Mouse (Mus musculus) midbrain, embryonic 16.5 days (tissue): ENCODE measurements around the gene Slc39a3. TPM values are rescaled to one million over a fixed set of nuclear protein-coding genes. Genes with fewer than 3 reads are reported as not detected.

Source experiments
- ATAC-seq: fragments of 200-750 bp; cut with Nextera tagmentation; 2 replicates; pipeline ENCODE4 v1.8.0; 2017; ENCODE audit warnings: moderate TSS enrichment
- H3K27ac ChIP-seq: fragments of 300-500 bp; sonication (generic); 2 replicates; pipeline ENCODE4 v1.5.1; 2014; ENCODE audit warnings: mild to moderate bottlenecking, low read length, mixed read lengths
- H3K27me3 ChIP-seq: fragments of 300-500 bp; sonication (generic); 2 replicates; pipeline ENCODE4 v1.6.1; 2014; ENCODE audit warnings: low read depth, low read length, mixed read lengths; ENCODE audit not compliant: control insufficient read depth, insufficient read depth
- H3K36me3 ChIP-seq: fragments of 300-500 bp; sonication (generic); 2 replicates; pipeline ENCODE4 v1.6.1; 2014; ENCODE audit warnings: mild to moderate bottlenecking, low read length, moderate library complexity, mixed read lengths; ENCODE audit not compliant: control insufficient read depth, insufficient read depth
- H3K4me1 ChIP-seq: fragments of 300-500 bp; sonication (generic); 2 replicates; pipeline ENCODE4 v1.6.1; 2014; ENCODE audit warnings: mild to moderate bottlenecking, low read length, mixed read lengths; ENCODE audit not compliant: control insufficient read depth, insufficient read depth
- H3K4me2 ChIP-seq: fragments of 300-500 bp; sonication (generic); 2 replicates; pipeline ENCODE4 v1.6.1; 2014; ENCODE audit warnings: mild to moderate bottlenecking, low read length, mixed read lengths
- H3K4me3 ChIP-seq: fragments of 300-500 bp; sonication (generic); 2 replicates; pipeline ENCODE4 v1.5.1; 2014; ENCODE audit warnings: low read depth, mild to moderate bottlenecking, low read length, moderate library complexity, mixed read lengths
- H3K9ac ChIP-seq: fragments of 300-500 bp; sonication (generic); 2 replicates; pipeline ENCODE4 v1.6.1; 2014; ENCODE audit warnings: low read depth, low read length, mixed read lengths
- H3K9me3 ChIP-seq: fragments of 300-500 bp; sonication (generic); replicated peaks from 2 replicates; pipeline ENCODE4 v1.6.1; 2014; ENCODE audit warnings: mild to moderate bottlenecking, low read length, mixed read lengths; ENCODE audit not compliant: control insufficient read depth, poor library complexity, severe bottlenecking
- WGBS: fragments of 180-500 bp; shearing (Covaris S2); extraction: QIAGEN DNeasy Blood & Tissue Kit; methylation state at CpG from one replicate; pipeline ENCODE4 v1.1.7; 2014; 5-methylcytosine and 5-hydroxymethylcytosine counted together
- polyA plus RNA-seq: library from polyadenylated mRNA; unstranded; fragments of >200 nt; fragmentation: Nextera tagmentation; extraction: Ambion mirVana; gene quantifications from 2 replicates; pipeline ENCODE4 v1.2.1, GENCODE M21; 2015

Slc39a3 gene
- polyA plus RNA-seq: 52.8 and 55.7 TPM in 2 replicates

- peak within 1 kb of the TSS; percentile 86 for H3K4me3 ChIP-seq
- peaks cover 5% of the 10 kb centered on the region for H3K36me3 ChIP-seq
- peak; percentile 99 for ATAC-seq
- no peaks in the 10 kb centered on the region for H3K9me3 ChIP-seq
- H3K4me1 ChIP-seq: peaks cover 16% of the 10 kb centered on the region
- under 1% methylated on average over 33 of the region's 35 CpGs for WGBS
- H3K4me2 ChIP-seq: peak within 1 kb of the TSS; percentile 70
- H3K27me3 ChIP-seq: no peaks in the 10 kb centered on the region
- peak within 1 kb of the TSS; percentile 75 for H3K27ac ChIP-seq
- H3K9ac ChIP-seq: peak within 1 kb of the TSS; percentile 85
These were observed at the start of gene Slc39a3 for GRCm38 (mm10) chr10:81036988-81037580. Slc39a3 (minus strand) TSS chr10:81037426.

DNA sequence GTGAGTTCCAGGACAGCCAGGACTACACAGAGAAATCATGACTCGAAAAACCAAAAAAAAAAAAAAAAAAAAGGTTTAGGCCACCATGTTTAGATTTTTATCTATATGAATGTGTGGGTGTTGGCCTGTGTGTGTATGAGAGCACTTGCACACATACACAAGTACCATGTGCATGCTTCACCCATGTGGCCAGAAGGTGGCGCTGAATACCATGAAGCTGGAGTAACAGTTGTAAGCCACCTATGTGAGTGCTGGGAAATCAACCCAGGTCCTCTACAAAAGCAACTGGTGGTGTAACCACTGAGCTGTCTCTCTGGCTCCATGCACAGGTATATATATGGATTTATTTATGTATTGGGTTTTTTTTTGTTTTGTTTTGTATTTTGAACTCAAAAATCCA, 49.8 kb upstream of the Slc39a3 start:
- no peak overlapping the region for H3K4me3 ChIP-seq
- no peak overlapping the region for H3K9ac ChIP-seq
- H3K4me2 ChIP-seq: no peak overlapping the region
- H3K36me3 ChIP-seq: peaks cover 3% of the 10 kb centered on the region
- H3K27ac ChIP-seq: no peak overlapping the region
- ATAC-seq: no peak
- no peaks in the 10 kb centered on the region for H3K27me3 ChIP-seq
- no peaks in the 10 kb centered on the region for H3K4me1 ChIP-seq
- WGBS: 58% methylated on average over 2 of the region's 2 CpGs
- no peaks in the 10 kb centered on the region for H3K9me3 ChIP-seq

- WGBS: 79% methylated on average over 7 of the region's 7 CpGs
- peaks cover 41% of the 10 kb centered on the region for H3K36me3 ChIP-seq
- no peak overlapping the region for H3K4me3 ChIP-seq
- H3K27me3 ChIP-seq: no peaks in the 10 kb centered on the region
- H3K4me1 ChIP-seq: no peaks in the 10 kb centered on the region
- H3K4me2 ChIP-seq: no peak overlapping the region
- no peak overlapping the region for H3K9ac ChIP-seq
- H3K27ac ChIP-seq: no peak overlapping the region
- H3K9me3 ChIP-seq: no peaks in the 10 kb centered on the region
- peak; percentile 30; the same call in 1 of the 2 replicates for ATAC-seq
These were observed 45.1 kb upstream of the Slc39a3 start for GRCm38 (mm10) chr10:81082168-81082960.

DNA sequence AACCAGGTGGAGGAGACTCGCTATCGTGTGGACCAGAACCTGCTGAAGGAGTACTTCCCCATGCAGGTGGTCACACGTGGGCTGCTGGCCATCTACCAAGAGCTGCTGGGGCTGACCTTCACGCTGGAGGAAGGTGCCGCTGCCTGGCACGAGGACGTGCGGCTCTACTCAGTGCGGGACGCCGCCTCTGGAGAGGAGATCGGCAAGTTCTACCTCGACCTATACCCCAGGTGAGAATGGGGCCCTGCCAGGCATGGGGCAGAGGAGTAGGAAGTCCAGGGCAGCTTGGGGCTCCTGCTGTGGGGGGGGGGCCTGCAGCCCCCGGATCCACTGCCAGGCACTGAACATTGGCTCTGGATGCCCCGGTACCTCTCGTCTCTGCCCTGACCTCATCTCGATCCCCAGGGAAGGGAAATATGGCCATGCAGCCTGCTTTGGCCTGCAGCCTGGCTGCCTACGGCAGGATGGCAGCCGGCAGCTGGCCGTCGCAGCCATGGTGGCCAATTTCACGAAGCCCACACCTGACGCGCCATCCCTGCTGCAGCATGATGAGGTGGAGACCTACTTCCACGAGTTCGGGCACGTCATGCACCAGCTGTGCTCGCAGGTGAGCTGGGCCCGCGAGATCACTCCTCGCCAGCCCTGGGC, 42.9 kb upstream of the Slc39a3 start:
- no peak for ATAC-seq
- Histone ChIP-seq H3K4me3 (no peak overlapping the region), H3K4me2 (no peak overlapping the region), H3K27ac (no peak overlapping the region), H3K9me3 (no peaks in the 10 kb centered on the region), H3K27me3 (no peaks in the 10 kb centered on the region), H3K4me1 (no peaks in the 10 kb centered on the region), H3K36me3 (peaks cover 45% of the 10 kb centered on the region), H3K9ac (no peak overlapping the region)
- 93% methylated on average over 31 of the region's 31 CpGs for WGBS

DNA sequence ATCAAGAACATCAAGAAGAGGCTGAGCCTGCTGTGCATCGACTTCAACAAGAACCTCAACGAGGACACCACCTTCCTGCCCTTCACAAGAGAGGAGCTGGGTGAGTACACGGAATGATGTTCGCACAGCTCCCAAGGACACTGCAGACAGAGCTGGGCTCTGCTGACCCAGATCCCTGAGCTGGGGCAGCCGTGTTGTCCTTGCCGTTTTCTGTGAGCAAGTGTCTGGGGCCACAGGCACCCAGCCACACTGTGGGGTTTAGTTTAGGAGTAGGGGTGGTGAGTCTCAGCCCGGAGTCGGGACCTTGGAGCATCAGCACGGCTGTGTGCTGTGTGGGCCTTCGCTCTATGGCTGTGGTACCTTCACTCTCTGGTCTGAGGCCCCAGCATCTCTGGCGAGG, 40.7 kb upstream of the Slc39a3 start:
- Histone ChIP-seq H3K27me3 (no peaks in the 10 kb centered on the region), H3K36me3 (peaks cover 63% of the 10 kb centered on the region), H3K9ac (no peak overlapping the region), H3K4me1 (no peaks in the 10 kb centered on the region), H3K9me3 (no peaks in the 10 kb centered on the region; the same call in 1 of the 2 replicates), H3K27ac (no peak overlapping the region), H3K4me3 (no peak overlapping the region), H3K4me2 (no peak overlapping the region)
- no peak for ATAC-seq
- 95% methylated on average over 11 of the region's 11 CpGs for WGBS

DNA sequence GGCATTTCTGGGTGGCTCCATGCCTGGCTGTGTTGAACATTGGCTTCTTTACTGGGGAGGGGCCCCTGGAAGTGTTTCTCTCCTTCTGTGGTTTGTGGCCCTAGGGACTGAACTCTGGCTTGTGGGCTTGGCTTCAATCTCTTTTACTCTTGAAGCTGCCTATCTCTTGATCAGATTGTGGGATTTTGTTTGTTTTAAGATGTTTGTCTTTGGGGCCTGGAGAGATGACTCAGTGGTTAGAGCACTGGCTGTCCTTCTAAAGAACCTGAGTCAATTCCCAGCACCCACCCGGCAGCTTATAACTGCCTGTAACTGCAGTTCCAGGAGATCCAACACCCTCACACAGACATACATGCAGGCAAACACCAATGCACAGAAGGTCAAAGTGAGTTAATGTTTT, 39.1 kb upstream of the Slc39a3 start:
- no peak overlapping the region for H3K9ac ChIP-seq
- WGBS: 93% methylated on average over 1 of the region's 1 CpGs
- H3K4me1 ChIP-seq: peaks cover under 1% of the 10 kb centered on the region; the same call in 1 of the 2 replicates
- no peaks in the 10 kb centered on the region for H3K27me3 ChIP-seq
- no peak overlapping the region for H3K4me3 ChIP-seq
- H3K27ac ChIP-seq: no peak overlapping the region
- peaks cover 54% of the 10 kb centered on the region for H3K36me3 ChIP-seq
- H3K4me2 ChIP-seq: no peak overlapping the region
- ATAC-seq: no peak
- no peaks in the 10 kb centered on the region; the same call in 1 of the 2 replicates for H3K9me3 ChIP-seq

DNA sequence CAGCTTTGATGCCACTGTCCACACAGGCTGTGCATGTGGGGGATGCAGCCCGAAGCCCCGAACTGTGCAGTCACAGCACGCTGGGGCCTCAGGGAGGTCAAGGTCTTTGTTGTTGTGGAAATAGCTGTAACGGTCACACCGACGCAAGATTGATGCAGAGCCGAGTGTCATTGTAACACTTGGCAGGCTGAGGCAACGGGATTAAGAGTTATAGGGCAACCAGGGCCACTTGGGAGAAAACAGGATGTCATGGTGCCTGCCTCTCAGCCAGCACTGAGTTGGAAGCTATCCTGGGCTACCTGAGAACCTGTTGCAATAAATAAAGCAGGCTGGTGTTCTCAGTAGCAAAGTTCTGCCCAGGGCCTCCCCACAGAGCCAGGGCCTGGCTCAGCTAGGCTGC, 38.5 kb upstream of the Slc39a3 start:
- peaks cover 6% of the 10 kb centered on the region for H3K4me1 ChIP-seq
- no peaks in the 10 kb centered on the region; the same call in 1 of the 2 replicates for H3K9me3 ChIP-seq
- no peak overlapping the region for H3K27ac ChIP-seq
- H3K4me3 ChIP-seq: no peak overlapping the region
- no peak overlapping the region for H3K4me2 ChIP-seq
- no peak for ATAC-seq
- no peaks in the 10 kb centered on the region for H3K27me3 ChIP-seq
- H3K36me3 ChIP-seq: peaks cover 49% of the 10 kb centered on the region
- WGBS: 57% methylated on average over 8 of the region's 8 CpGs
- no peak overlapping the region for H3K9ac ChIP-seq

GRCm38 (mm10) chr10:81073464-81073863, 36.2 kb upstream of the Slc39a3 start:
- H3K4me2 ChIP-seq: no peak overlapping the region
- ATAC-seq: no peak
- H3K27me3 ChIP-seq: no peaks in the 10 kb centered on the region
- no peak overlapping the region for H3K4me3 ChIP-seq
- no peaks in the 10 kb centered on the region; the same call in 1 of the 2 replicates for H3K9me3 ChIP-seq
- H3K36me3 ChIP-seq: peaks cover 29% of the 10 kb centered on the region
- H3K9ac ChIP-seq: no peak overlapping the region
- H3K27ac ChIP-seq: no peak overlapping the region
- WGBS: 65% methylated on average over 7 of the region's 7 CpGs
- peaks cover 19% of the 10 kb centered on the region for H3K4me1 ChIP-seq

DNA sequence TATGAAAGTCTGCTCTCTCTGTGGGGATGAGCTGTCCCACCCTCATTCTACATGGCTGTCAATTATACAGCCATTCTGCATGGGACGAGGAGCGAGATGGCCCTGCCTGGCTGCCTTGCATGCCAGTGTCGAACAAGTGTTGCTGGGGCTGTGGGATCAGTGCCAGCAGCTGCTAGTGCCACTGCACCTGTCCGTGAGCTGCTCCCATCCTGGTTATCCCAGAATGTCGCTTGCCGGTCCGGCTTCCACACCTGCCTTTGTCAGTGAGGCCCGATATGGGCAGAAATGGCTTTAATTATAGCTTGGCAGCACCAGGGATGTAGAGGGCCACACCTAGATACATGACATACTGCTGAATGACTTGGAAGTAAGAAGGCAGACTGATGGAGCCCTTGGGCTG, 35.1 kb upstream of the Slc39a3 start:
- Histone ChIP-seq H3K27me3 (no peaks in the 10 kb centered on the region), H3K27ac (no peak overlapping the region), H3K4me2 (no peak overlapping the region), H3K4me1 (peaks cover 19% of the 10 kb centered on the region), H3K36me3 (peaks cover 22% of the 10 kb centered on the region), H3K4me3 (no peak overlapping the region), H3K9me3 (no peaks in the 10 kb centered on the region; the same call in 1 of the 2 replicates), H3K9ac (no peak overlapping the region; the same call in 1 of the 2 replicates)
- ATAC-seq: no peak
- 93% methylated on average over 8 of the region's 8 CpGs for WGBS
